Mouse (Mus musculus) cerebellum, postnatal 36 days (tissue): ENCODE measurements at regions not wholly inside any gene's neighbourhood (a gene's known extent, or its start where the extent isn't known, plus 50 kb on each side); places are given as distances from the start of the nearest gene placed in this dataset.
A peak's percentile ranks its signal among the peaks of the same experiment; 100 is the strongest.
"Not testable (repeated sequence)": the region's sequence is repeated elsewhere in the genome, so short reads cannot be mapped to it uniquely, and the experiment has no call there.

Source experiments
- DNase-seq, 2 experiments: peaks; one replicate each; pipeline ENCODE4 v3.0.0; 2021 to 2022; ENCODE audit warnings: mixed read lengths in 2 of 2

DNA sequence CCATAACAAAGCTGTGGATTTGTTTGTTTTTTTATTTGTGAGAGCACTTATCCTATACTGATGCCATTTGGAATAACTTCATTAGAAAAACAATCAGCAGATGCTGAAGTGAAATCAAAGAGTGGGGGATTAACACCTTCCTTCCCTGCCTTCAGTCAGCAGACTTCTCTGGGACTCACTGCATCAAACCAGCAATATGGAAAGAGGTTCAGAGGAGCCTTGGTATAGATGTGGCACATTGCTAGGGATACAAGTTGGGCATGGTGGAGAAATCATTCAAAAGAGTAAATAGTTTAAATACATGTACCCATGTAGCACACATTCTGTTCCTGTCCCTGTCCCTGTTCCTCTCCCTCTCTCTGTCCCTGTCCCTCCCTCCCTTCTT lies 364.0 kb upstream of the Rgs18 start:
- DNase-seq, result no peak

DNA sequence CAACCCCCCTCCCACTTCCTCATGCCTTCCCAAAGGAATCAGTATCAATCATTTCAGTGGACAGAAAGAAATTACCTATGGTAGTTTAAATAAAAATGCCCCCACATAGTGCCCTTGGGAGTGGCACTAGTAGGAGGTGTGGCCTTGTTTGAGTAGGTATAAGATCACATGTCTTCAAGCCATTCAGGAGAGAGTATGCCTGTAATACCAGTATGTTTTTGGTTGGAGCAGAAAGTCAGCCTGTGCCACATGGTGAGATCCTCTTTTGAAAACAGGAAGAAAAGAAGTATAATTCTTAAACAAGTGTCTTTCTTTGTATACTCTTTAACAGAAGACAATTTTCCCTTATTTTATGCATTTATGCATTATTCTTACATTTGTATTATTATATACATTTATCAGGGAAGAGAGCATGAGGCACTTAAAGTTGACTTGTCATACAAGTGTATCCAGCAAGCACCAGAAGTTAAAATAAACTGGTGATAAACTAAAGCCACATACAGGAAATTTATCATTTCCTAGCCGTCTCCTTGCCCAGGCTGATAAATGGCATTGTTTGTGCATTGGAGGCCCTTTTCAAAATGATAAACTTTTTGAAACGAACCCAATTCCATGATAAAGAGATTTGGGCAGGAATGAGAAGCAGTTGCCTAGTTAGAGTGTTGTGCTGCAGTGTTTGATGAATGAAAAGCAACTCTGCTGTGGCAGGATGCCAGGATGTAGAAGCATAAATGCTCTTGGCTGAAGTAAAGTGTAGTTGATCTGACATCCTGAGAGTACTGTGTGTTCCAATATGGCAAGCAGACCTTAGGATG lies 363.4 kb upstream of the Rgs18 start:
- no peak for DNase-seq

GRCm38 (mm10) chr1:145131020-145131419 lies 355.8 kb upstream of the Rgs18 start:
- no peak for DNase-seq

- DNase-seq, result no peak
Observed at GRCm38 (mm10) chr1:145113171-145113570, 337.9 kb upstream of the Rgs18 start.

- not testable (repeated sequence) for DNase-seq
Observed at GRCm38 (mm10) chr1:145106771-145107170, 331.5 kb upstream of the Rgs18 start.

GRCm38 (mm10) chr1:145065255-145065854 lies 290.1 kb upstream of the Rgs18 start:
- no peak for DNase-seq

GRCm38 (mm10) chr1:145064384-145064783 lies 289.1 kb upstream of the Rgs18 start:
- DNase-seq, result no peak

- no peak for DNase-seq
Observed at GRCm38 (mm10) chr1:145015623-145016022, 240.4 kb upstream of the Rgs18 start.

DNA sequence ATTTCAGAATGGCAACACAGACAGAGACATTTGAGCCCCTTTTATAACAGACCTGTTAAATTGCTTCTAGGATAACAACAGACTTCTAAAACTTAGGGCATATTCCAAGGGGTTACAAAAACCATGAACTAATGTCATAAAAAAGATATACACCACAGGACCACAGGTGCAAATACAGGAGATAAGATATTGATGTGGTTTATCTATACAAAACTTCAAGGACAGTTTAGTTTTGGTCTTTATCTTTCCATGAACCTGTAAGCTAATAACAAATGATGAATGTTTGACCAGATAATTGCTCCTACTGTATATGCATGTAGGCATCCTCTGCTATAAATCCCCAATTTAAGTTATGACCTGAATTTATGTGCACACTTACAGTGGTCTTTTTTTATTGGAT lies 235.6 kb upstream of the Rgs18 start:
- DNase-seq, result no peak

GRCm38 (mm10) chr1:144978167-144978566 lies 202.9 kb upstream of the Rgs18 start:
- DNase-seq, result no peak

DNA sequence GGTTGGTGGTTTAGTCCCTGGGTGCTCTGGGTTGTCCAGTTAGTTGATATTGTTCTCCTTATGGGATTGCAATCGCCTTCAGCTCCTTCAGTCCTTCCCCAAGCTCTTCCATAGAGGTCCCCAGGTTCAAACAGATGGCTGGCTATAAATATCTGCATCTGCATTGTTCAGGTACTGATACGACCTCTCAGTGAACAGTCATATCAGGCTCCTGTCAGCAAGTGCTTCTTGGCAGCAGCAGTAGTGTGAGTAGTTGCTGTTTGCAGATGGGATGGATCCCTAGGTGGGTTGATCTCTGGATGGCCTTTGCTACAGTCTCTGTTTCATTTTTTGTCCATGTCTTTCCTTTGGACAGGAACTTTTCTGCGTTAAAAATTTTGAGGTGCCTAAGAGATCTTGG lies 190.5 kb upstream of the Rgs18 start:
- no peak for DNase-seq

DNA sequence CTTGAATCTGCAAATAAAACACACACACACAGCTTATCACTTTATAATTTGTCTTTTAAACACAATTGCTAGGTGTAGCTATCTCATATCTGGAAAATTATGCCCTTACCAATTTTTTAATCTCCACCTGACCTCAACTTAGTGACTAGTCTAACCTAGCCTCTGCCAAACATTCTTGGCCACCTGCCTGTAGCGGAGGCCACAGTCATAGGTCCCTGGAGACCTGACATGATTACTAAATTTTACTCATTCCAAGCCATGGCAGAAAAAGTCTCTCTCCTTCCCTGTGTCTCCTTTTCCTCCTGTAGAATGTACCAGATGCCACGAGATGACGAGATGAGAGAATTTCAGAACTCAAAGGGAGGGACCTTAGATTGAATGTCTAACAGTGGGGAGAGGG lies 163.8 kb upstream of the Rgs18 start:
- DNase-seq, result peak; percentile 16 to 17

DNA sequence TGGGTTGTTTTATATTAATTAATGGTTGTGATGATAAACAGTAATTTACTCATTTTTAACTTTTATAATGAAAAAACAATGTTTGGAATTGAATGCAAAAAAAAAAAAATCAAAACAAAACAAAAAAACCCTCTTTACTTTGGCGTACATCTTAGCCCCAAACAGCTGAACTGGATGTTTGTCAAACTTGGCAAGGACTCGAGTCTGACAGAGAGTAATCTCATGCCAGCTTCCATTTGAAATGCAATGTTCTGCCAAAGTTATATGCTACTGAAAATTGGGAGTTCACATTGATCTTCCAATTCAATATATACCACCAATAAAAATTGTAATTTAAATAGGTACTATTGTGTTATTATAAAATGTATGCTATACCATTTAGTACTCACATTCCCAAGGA lies 150.9 kb upstream of the Rgs18 start:
- DNase-seq, result no peak

GRCm38 (mm10) chr1:144916568-144916967 lies 141.3 kb upstream of the Rgs18 start:
- DNase-seq, result no peak

DNA sequence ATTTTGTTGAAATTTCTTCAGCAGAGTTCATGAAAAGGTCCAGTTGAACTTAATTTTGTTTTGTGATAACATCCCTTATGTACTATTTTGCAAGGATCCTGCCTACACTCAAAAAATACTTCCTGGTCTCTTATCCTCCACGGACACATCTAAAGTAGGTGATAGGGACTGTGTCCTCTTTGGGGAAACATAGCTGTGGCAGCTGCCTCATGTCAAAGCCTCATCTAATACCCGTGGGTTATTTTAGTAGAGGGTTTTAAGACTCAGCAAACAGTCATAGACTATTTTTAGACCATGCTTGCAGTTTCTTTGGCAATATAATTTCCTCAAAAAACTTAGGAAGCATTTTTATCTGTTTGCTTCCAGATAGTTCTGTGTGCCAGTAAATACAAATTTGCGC lies 127.8 kb upstream of the Rgs18 start:
- no peak for DNase-seq

DNA sequence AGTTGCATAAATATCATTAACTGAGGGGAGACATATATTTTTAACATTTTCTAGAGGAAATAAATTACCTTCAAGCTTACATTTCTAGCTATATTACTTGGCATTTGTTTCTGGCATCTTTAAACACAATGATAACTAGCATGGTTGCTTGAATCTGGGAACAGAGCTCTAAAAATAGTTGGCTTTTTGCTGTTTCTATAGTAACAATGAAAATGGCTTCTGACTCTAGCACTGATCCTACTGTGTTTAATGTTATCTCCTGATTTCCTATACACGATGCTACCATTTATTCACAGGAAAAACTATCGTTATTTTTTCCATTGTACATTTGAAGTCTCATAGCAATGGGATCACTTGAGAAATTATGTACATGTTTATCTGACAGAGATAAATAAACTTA lies 108.4 kb upstream of the Rgs18 start:
- DNase-seq, result no peak

- no peak for DNase-seq
Observed at GRCm38 (mm10) chr1:144862133-144862532, 86.9 kb upstream of the Rgs18 start.
